Mouse (Mus musculus) spleen, postnatal 4 days (tissue): ENCODE measurements around the gene Aggf1.
A peak's percentile ranks its signal among the peaks of the same experiment; 100 is the strongest.
"Not testable (repeated sequence)": the region's sequence is repeated elsewhere in the genome, so short reads cannot be mapped to it uniquely, and the experiment has no call there.

Source experiments
- DNase-seq, 2 experiments: peaks; one replicate each; pipeline ENCODE4 v3.0.0; 2022; ENCODE audit warnings: low spot score in 2 of 2

Gene Aggf1

GRCm38 (mm10) chr13:95374701-95375553, at the start of gene Aggf1:
Gene Aggf1, minus strand, starts transcription at chr13:95375352.
- DNase-seq: peak; percentile 89 to 94

GRCm38 (mm10) chr13:95424932-95425331, 49.8 kb upstream of the Aggf1 start:
- no peak for DNase-seq

- DNase-seq: no peak
Observed at GRCm38 (mm10) chr13:95419204-95419749, 44.1 kb upstream of the Aggf1 start.

- DNase-seq: no peak
Observed at GRCm38 (mm10) chr13:95418575-95419203, 43.5 kb upstream of the Aggf1 start.

GRCm38 (mm10) chr13:95412257-95412656, 37.1 kb upstream of the Aggf1 start:
- no peak for DNase-seq

GRCm38 (mm10) chr13:95393242-95393641, 18.1 kb upstream of the Aggf1 start:
- DNase-seq: no peak

GRCm38 (mm10) chr13:95389866-95390865, 15.0 kb upstream of the Aggf1 start:
- DNase-seq: peak; percentile 63 to 87

GRCm38 (mm10) chr13:95388226-95388625, 13.1 kb upstream of the Aggf1 start:
- no peak for DNase-seq

GRCm38 (mm10) chr13:95382418-95382817, 7.3 kb upstream of the Aggf1 start:
- no peak for DNase-seq

- no peak for DNase-seq
Observed at GRCm38 (mm10) chr13:95378696-95379095, 3.5 kb upstream of the Aggf1 start.

- DNase-seq: not testable (repeated sequence)
Observed at GRCm38 (mm10) chr13:95376689-95377289, 1.6 kb upstream of the Aggf1 start.

GRCm38 (mm10) chr13:95375554-95375914, 382 bp upstream of the Aggf1 start:
- DNase-seq: no peak

- no peak for DNase-seq
Observed at GRCm38 (mm10) chr13:95366356-95366755, 8.8 kb downstream of the Aggf1 start.

GRCm38 (mm10) chr13:95363440-95363839, 11.7 kb downstream of the Aggf1 start:
- no peak for DNase-seq

GRCm38 (mm10) chr13:95358223-95358622, 16.9 kb downstream of the Aggf1 start:
- DNase-seq: no peak

- no peak for DNase-seq
Observed at GRCm38 (mm10) chr13:95348476-95348875, 26.7 kb downstream of the Aggf1 start.

- peak; percentile 47 to 85 for DNase-seq
Observed at GRCm38 (mm10) chr13:95347018-95347696, 28.0 kb downstream of the Aggf1 start.

- DNase-seq: no peak
Observed at GRCm38 (mm10) chr13:95345869-95346268, 29.3 kb downstream of the Aggf1 start.

- no peak for DNase-seq
Observed at GRCm38 (mm10) chr13:95343470-95343869, 31.7 kb downstream of the Aggf1 start.

GRCm38 (mm10) chr13:95336122-95336677, 39.0 kb downstream of the Aggf1 start:
- DNase-seq: no peak
